Mouse (Mus musculus) spleen, postnatal 36 days (tissue): ENCODE measurements around the gene Ube2b.

Experiments used
- DNase-seq, 2 experiments: peaks; one replicate each; pipeline ENCODE4 v3.0.0; 2022; ENCODE audit warnings: low spot score in 2 of 2, mixed read lengths in 1 of 2

Gene Ube2b

DNA sequence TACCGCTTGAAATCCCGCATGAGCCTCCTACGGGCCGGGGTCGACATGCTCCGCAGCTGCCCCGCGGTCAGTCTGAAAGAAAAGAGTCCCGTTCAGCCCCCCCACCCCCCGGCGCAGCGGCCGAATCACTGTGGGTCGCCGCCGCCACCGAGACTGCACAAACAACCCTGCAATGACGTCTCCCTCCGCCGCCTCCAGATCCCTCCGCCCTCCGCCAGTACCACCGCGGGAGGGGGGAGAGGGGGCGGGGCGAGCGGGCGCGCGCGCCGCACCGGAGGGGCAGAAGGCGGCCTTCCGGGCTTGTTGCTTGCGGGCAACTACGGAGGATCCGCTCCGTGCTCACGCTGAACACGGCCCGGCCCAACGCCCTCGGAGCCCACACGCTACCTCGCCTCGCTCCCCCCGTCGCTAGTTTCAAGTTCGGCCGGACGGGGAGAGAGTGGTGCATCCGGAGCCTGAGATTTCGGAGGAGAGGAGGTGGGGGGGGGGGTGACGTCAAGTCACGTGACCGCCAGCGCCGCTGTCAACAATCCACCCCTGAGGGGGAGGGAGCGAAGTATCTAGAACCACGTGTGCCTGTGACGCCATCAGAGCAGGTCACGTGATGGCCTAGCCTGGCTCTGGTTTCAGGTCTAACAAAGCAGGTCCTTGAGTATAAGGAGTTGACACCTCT, at the start of gene Ube2b:
TSS of gene Ube2b (minus strand) at position 473 of the 673 bp plus-strand sequence.
- peak; percentile 95 to 97 for DNase-seq

DNA sequence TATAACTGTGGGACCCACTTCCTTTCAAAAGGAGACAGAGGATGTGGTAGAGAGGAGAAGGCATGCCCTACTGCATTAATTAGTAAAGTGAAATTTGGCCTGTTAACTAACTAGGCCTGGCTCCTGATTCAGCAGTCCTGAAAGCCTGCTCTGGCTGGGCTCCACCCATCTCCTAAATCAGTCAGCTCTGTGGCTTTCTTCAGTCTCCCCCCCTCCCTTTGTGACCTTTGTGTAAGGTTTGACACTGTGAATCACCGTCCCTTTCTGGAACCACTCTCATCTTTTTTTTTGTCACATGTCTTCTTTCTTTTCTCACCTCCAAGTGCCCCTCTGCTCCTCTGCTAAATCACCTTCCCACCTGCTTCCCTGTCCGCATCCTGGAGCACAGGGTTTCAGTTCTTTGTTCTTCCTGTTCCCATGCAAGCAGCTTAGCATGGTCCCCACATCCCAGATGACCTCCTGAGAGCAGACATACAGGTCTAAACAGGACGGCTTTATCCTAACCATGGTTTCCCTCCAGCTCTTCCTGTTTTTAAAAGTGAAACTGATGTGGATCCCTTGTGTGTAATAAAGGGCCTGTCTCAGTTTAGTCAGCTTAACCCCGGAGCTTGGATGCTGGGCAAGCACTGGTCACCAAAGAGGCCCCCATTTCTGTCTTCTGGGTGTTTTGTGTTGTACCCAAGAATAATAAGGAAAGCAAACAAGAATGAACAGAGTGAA, 46.0 kb upstream of the Ube2b start:
- DNase-seq: peak; percentile 10 to 20

DNA sequence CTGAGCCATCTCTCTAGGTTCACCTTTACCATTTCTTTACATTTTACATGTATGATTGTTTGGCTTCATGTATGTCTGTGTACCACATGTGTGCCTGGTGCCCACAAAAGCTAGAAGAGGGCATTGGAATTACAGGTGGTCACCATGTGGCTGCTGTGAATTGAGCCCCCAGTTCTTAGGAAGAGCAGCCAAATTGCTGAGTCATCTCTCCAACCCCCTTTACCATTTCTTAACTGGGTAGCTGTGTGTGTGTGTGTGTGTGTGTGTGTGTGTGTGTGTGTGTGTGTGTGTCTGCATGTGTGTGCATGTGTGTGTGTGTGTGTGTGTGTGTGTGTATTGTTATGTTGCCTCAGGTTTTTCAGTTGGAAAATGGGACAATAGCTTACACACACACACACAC, 43.6 kb upstream of the Ube2b start:
- DNase-seq: no peak

DNA sequence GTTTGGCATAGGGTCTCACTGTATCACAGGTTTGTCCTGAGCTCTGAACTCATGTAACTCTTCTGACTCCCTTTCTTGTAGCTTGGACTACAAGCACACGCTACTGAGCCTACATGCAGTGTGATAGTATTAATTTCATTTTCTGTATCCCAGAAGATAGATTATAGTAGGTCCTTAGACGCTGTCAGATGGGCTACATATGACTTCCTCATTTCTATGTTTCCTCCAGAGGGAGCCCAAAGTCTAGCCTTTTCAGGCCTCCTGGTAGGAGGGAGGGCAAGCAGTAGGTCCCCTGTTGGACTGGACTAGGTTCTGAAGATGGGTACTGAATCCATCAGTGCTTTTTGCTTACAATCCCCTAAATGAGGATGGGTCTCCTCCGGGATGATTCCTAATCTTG, 42.7 kb upstream of the Ube2b start:
- DNase-seq: peak in 1 of 2 experiments; percentile 19

DNA sequence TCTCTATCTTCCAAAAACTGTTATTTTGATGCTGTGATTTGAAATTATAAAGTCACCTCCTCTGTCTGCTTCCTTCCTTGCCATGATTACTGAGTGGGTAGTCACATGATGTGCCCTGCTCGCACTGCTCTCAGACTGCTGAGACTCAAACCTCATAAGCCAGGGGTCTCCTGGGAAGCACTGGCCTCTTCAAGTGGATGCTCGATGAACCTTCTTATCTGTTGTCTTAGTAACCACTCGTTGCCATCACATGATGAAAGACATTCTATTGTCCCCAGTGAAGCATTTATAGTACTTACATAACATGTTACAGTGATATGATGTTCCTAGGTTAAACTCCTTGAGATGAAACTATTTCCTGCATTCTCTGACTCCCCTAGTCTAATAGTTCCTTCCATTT, 37.1 kb upstream of the Ube2b start:
- no peak for DNase-seq

DNA sequence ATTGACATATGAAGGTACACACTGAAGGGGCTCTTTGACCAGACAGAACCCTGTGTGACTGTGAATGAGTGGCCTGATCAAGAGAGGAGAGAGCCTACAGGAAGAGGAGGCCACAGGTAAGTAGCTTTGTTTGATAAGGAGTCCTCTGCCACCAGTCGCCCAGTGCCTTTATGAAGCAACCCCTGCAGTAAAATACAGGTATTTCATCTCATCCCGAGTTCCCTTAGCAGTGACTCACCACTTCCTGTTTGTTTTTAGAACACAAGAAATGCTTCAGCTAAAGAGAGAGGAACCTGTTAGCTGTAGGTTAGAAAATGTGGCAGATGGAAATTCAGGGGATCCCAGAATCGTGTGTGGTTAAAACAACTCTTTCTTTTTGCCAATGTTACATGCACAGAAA, 35.3 kb upstream of the Ube2b start:
- no peak for DNase-seq

DNA sequence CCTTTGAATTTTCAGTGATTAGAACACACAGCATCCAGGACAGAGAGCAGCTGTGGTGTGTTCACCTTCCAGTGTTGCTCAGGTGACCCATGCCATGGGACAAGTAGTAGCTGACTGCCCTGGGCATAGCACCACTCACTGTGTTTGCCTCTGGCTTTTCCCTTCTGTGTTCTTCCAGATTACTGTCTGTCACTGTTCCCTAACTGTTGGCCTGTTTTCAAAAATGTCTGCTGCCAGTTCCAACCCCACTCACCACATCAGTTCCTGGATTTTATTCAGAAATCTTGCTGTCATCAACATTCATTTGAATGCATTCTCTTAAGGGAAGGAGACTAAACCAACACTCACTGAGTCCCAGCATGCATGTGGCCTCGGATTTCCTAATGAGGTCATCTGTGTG, 33.4 kb upstream of the Ube2b start:
- no peak for DNase-seq

DNA sequence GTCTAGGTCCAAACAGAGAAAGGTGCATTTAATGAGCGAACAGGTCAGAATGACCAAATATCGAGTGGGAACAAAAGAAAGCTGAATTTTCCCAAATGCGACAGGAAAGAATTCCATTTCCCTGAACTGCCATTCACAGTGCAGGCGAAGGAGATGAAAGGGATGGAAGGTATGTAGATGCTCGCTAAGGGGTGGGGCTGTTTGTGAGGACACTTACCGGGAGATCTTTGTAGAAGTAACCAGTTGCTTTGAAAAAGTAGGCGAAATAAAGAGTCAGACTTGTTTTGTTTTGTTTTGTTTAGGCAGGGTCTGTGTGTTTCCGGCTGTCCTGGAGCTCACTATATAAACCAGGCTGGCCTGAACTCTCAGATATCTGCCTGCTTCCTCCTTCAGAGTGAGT, 31.8 kb upstream of the Ube2b start:
- DNase-seq: no peak

DNA sequence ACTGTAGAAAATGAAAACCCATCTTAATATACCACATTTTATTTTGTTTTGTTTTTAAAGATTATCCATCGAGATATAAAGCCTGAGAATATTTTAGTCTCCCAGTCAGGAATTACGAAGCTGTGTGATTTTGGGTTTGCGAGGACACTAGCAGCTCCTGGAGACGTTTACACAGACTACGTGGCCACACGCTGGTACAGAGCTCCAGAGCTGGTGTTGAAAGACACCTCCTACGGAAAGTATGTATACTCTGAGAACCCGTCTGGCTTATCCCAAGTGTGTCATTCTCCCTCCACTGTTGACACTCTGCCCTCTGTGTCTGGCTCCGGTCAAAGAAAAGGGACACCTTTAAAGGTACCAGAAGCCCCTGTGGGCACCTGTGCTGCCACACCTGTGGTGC, 17.7 kb upstream of the Ube2b start:
- no peak for DNase-seq

DNA sequence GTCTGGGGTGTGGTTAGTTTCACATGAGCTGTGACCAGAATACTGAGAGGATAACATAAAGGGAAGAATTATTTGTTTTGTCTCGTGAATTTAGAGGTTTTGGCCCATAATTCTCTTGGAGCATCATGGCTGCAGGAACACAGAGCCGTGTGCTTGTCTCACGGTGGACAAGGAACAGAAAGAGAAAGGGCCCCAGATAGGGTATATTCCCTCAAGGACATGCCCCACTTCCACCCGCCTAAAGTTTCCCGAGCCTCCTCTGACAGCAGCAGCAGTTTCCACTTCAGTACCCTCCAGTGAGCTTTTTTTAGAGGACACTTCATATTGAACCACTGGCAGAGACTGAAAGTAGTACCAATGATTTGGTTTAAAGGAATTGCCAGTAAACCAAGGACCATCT, 11.0 kb upstream of the Ube2b start:
- DNase-seq: no peak

DNA sequence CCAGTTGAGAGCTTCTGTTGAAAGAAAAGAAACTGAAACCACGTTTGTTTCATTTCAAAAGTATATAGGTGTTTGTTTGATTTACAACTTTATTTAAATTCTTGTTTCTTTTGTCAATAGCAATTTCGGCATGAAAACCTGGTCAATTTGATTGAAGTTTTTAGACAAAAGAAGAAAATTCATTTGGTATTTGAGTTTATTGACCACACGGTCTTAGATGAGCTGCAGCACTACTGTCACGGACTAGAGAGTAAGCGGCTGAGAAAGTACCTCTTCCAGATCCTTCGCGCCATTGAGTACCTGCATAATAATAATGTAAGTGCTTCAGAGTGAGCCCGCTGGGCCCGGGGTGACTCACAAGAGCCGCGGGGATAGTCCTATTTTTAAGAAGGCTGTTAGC, 10.4 kb upstream of the Ube2b start:
- DNase-seq: no peak

DNA sequence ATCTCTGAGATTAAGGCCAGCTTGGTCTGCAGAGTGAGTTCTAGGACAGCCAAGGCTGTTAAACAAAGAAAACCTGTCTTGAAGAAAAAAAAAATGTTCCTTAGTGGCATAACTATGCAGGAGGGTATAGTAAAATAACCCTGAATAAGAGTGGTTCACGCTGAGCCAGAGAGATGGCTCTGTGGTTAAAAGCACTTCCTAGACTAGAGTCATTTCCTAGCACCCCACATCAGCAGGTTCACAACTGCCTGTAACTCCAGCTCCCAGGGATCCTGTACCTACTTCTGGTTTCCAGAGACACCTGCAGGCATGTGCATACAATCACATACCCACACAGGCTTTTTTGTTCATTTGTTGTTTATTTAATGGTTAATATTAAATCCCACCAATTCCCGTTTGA, 5.0 kb upstream of the Ube2b start:
- DNase-seq: no peak

DNA sequence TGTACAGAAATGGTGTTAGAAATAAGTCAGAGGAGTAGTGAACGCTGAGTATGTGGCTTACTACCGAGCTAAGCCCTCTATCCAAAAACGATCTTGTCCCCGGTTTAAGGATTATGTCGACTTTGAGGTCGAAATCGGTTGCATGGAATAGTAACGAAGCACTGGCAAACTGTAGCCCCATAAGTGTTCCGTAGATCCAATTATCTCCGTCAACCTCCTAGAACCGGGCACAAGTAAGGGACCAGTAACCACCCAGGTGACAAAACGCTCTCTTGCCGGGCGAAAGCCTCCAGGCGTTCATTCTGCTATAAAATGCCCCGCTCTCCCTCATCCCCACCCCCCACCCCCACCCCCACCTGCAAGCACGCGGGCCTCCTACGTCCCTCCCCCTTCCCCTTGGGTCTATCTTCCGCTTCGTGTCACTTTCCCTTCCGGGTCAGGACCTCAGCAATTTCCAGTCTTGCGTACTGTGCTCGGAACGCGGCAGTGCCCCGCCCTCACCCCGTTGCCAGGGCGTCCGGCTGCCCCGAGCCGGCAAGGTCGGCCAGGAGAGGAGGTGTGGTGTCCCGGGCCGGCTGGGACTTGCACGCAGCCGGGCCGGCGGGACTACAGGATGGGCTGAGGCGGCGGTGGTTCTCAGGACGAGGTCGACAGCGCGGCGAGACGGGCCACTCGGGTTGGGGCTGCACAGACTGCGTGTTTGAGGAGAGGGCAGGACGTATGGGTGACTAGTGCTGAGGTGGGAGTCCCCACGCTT, 3.4 kb upstream of the Ube2b start, which contains the start of gene Cdkl3:
TSS of gene Cdkl3 (plus strand) at position 450 of the 757 bp plus-strand sequence.
- DNase-seq: peak; percentile 95

DNA sequence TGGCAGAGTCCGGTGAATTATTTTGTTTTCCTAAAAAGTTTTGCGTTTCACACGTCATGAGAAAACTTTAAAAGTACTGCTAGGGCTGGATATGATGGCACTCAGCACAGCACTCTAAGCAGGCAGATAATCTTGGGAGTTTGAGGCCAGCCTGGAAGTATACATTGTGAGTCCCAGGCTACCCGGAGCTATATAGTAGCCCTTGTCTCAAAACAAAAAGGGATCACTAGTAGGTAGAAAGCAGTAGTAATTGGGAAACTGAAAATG, 2.9 kb upstream of the Ube2b start:
- no peak for DNase-seq

DNA sequence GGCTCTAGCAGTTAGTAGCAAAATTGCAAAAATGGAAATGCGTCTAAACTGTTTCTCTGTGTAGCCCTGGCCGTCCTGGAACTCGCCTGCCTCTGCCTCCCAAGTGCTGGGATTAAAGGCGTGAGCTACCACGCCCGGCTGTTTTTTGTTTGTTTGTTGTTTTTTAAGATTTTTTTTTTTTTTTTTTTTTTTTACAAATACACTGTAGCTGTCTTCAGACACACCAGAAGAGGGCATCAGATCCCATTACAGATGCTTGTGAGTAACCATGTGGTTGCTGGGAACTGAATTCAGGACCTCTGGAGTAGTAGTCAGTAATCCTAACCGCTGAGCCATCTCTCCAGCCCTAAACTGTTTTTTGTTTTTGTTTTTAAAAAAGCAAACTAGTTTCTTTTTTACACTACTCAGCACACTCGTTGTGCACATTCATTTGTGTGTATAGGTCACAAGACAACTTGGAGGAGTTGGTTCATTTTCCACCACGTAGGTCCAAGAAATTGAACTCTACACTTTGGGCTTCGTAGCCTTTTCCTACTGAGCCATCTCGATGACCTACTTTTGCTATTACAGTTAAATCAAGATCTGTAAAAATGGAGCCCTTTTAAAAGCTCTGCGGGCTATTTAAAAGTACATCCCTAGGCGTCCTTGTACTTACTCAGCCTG, 2.4 kb upstream of the Ube2b start:
- DNase-seq: no peak

DNA sequence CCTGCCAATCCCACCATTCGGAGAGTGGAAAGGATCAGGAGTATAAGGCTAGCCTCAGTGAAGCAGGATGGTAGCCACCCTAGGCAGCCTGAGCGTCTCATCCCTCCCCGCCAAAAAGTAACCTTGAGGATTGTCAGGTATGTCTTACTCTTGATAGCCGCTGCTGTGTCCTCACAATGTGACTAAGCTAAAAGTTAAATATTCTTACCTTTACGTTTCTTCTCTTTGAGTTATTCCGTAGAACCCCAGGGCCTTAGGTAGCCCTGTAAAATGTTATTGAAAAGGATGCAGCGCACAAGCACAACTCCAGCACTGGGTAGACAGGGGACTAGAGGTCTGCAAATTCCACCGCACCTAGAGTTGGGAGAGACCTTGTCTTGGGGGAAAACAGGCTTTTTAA, 1.3 kb upstream of the Ube2b start:
- DNase-seq: no peak

DNA sequence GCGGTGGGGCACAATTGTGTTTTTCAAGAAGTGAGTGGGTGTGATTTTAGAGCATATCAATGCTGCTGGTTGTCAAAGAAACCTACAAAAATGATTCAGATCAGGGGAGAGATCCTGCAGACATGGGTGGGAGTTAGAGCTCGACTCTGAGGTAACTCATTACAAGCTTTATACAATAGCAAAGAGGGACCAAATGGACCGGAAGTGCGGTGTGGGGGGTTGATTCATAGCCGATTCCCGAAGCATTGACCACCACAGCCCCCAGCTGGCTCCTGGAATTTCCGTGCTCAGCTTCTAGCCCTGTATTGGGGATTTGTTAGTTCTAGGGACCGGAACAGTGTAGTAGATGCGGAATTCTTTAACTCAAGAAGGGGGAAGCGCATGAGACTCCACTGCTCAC, 779 bp upstream of the Ube2b start:
- no peak for DNase-seq

DNA sequence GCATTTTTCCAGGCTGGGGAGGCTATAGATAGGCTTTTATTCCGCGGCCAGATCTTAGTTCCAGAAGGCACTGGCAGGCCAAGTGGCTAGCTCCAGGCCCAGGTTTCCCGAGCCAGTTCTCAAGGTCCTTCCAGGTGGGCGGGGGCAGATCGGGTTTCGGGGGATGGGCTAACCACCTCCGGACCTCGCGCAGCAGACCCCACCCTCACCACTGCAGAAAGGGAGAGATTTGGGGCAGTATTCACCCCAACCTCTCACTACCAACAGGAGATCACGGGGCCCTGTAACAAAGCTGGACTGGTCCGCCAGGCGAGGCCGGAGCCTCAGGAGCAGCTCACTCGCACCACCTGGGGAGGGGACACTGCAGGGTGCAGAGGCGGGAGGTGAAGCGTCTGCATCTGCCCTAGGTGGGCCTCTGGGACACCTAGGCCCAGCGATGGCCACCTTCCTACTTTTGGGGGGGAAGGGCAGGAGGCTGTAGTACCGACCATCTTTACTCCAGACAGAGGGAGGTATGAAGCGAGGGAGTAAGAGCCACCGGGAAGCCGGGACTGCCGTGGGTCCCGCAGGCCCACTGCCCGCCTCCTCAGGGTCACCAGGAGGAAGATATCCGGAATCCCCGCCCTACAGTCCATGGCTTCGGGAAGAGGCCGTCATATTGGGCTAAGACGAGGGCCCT, 812 bp downstream of the Ube2b start:
- peak; percentile 36 for DNase-seq

DNA sequence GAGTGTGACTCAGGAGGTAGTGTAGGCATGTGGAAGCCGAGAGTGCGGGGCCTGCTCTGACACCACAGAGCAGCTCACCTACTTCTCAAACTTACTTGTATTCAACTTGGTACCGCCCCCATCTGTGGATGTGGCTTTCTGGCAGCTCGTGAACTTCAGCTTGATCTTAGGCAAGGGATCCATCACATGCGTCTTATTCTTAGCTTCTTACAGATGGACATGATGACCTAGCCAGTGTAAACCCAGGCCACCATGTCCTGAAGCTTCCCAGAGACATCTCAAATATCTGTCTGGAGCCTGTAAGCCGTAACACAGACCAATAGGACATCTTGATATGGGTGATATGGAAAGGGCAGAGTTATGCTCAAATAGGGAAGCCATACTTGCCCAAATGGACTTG, 28.9 kb downstream of the Ube2b start:
- DNase-seq: no peak

DNA sequence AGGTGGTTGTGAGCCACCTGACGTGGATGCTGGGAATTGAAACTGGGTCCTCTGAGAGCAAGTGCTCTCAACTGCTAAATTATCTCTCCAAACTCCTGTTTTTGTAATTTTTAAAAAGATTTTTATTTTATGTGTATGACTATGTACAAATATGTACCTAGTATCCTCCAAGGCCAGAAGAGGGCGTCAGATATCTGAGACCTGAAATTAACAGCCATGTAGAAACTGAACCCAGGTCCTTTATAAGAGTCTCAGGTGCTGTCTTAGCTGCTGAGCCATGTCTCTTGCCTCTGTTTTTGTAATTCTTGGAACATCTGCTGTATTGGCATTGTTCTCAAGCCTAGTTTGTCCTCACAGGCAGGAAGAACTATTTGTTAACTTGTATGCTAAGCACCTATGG, 31.1 kb downstream of the Ube2b start:
- no peak for DNase-seq

DNA sequence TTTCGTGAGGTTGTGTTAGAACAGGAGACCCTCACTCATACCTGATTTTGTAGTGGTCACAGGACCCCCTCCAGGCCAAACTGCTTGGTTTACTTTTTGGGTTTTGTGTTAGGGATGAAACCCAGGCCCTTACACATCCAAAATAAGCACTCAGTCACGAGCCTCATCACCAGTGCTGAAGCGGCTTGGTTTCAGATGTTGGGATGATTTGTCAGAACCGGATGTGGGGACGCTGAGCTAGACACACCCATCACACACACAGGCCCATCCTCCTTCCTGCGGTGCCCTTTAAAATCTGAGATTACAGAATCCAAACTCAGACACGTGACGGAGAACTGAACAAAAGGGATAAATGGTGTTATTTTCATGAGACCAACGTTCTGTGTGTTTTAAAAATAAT, 31.7 kb downstream of the Ube2b start:
- DNase-seq: peak in 1 of 2 experiments; percentile 24
